Mouse (Mus musculus): ENCODE measurements around the gene Rnf213.

DNA sequence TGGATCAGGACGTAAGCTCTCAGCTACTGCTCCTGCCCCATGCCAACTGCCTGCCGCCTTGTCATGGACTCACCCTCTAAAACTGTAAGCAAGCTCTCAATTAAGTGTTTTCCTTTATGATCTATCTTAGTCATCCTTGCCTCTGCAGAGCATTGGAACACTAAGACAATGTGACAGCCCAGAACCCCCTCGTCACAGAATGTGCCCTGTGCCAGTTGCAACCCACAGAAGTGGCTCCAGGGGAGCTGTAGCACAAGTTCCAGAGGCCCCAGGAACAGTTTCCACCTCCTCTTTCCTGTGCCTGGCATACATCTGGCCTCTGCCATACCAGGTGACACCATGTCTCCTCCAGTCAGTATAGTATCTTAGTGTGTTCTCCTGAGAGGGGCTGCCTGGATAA, 130.5 kb downstream of the Rnf213 start:
- no peak for TF ChIP-seq CTCF (IDR thresholded peaks at IDR 0.05; ENCODE audit: borderline replicate concordance, extremely low read depth, insufficient read depth, insufficient read length)
- TF ChIP-seq POLR2A (IDR thresholded peaks at IDR 0.05; ENCODE audit: borderline replicate concordance, extremely low read depth, insufficient read depth, insufficient read length, poor library complexity, severe bottlenecking) = no peak
